Mouse (Mus musculus) ovary, postnatal 14 days (tissue): ENCODE data around the gene Alcam.

Experiments used
- DNase-seq: peaks from one replicate; pipeline ENCODE4 v3.0.0; 2022; ENCODE audit warnings: low spot score

The Alcam gene

DNA sequence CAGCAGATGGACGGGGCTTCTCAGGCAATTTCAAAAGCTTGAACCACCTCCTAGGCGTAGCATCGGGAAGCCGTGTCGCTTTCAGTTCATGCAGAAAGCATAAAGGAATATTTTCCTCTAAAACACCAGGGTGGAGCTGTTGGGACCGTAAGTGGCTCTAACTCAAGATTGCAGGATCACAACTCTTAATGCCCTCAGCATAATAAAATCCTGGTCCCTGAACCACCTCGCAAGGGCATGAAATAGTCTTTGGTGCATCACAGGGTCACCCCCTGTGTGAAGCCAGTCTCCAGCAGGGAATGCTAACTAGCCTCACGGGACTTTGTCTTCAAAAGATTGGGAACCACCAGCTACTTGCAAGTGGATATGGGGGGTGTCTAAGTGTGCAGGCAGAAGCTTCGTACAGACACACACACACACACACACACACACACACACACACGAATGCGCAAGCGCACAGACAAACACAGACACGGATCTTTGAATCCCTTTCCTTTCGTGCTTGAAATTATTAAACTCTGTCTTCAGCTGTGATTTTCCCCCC is at the start of gene Alcam:
TSS of gene Alcam (minus strand) at position 104 of the 544 bp plus-strand sequence.
- peak; percentile 29 for DNase-seq

DNA sequence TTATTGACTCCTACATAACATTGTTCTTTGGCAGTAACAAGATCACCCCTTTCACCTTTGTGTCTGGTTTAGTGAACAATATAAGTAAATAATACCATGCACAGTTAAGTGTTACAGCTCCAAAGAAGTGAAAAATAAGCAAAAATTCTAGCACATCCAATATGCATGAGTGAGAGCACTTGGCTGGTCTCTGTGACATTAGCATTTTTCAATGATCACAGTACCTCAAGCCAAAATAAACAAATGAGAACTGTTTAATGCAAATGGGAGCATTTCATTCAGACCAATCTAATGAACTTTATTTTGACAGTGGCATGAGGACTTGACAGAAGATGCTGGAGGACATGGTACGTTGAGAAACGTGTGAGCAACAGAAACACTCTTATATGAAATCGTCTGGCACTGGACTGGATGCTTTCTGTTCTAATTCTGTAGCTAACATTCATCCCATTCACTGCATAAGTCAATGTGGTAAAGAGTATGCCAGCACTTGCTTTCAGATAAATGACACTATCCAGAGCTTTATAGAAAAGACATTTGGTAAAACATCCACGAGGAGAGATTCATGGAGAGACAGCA is 45.0 kb upstream of the Alcam start:
- no peak for DNase-seq

DNA sequence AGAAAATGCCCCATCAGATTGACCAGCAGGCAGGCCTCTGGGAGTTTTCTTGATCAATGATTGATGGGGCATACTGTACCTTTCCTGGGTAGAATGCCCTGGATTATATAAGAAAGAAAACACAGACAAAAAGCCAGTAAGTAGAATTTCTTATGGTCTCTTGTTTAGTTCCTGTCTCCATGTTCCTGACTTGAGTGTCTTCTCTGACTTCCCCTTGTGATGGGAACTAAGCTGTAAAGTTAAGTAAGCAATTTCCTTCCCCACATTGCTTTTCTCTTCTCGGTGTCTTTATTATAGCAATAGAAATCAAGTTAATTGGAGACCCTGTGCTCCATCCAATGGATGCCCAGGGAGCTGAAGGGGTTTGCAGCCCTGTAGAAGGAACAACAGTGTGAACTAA is 36.7 kb upstream of the Alcam start:
- DNase-seq, result no peak

DNA sequence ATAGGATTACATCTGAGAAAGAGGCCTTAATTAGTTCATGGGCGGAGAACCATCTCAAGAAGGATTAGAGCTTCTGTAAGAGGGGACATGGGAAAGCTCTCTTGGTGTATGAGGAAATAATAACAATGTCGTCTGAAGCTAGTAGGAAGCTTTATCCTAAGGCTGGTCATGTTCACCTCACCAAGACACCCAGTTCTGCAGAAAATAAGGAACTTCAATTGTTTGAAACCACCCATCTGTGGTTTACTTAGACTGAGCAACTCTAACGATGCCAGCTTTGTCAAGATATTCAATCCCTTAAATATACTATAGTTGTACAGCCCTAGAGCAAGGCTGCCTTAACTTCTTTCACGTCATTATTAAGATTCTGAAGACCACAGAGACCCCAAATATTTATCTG is 20.4 kb upstream of the Alcam start:
- no peak for DNase-seq

DNA sequence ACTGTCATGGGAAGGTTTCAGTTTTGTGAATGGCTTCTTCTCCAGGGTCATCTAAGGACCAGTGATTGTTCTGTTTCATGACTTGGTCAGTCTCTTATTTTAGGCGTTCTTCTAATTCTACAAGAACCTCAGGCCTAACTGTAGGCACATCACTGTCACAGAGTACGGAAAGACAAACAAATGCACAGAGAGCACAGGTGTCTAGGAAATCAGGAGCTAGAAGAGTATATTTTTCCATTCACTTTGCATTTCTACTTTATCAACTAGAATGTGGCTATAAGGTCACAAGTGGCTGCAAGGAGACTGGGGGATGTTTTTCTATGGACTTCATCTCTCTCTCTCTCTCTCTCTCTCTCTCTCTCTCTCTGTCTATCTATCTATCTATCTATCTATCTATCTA is 19.2 kb upstream of the Alcam start:
- DNase-seq, result no peak

DNA sequence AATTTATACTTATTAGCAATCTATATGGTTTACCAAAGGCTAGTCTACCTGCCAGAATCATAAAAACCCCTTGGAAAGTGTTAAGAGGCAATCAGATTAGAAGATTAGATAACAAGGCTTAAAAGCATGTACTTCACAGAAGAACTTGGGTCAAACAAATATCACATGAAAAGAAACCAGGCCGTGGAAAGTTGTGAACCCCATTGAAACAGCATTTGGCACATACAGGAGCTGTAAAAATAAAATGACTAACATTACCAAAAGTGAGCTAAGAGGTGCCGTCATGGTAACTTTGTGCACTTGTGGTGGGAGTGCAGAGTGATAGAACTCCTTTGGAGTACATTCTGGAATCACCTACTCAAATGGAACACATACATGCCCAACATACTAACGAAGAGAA is 18.8 kb upstream of the Alcam start:
- no peak for DNase-seq

DNA sequence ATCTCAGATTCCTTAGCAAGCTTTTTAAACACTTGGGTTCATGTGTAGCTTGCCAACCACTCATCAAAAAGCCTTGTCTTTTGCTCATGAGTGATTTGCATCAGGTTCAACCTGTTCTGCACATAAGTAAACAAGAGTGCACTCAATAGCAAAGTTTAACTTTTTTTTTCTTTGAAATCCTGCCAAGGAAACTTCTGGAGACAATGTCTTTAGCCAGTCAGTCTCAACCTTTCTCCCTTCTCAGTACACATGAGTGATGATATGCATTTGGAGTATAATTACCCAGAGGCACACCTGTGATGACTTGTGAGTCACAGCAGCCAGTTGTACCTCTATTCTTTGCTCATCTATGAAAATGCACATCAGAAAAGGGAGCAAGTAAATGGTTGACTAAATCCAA is 18.2 kb upstream of the Alcam start:
- DNase-seq, result no peak

DNA sequence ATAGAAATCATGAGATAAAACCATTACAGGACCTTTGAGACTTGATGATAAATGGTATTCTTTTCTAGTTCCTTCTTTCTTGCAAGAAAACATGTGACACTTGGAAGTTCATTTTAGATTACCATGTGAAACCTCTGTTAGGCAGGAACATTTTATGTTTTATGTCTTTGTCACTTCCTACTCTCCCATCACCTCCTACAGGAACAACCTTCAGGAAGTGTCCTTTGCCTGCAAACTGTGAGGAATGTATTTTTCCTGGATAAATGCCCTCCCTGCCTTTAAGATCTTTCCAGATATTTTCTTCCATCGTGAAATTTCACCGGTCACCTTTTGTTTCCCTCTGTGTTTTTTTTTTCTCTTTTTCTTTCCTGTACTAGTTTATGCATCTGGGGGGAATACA is 17.0 kb upstream of the Alcam start:
- DNase-seq, result no peak

DNA sequence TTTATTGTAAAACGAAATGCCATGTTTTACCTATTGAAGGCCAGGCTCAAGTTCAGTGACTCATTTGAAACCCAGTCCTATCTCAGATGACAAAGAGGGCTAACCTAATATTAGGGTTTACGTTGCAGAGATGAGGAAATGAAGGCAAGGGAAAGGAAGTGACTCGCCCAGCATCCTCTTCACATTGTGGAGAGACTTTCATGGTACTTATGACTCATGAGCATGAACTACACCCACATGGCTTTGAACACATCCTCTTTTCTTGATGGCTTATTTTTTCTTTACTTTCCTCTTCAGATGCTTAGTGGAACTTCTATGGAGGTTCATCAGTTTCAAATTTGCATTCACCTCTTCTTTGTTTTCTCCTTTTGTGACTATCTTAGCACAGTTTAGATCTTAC is 16.4 kb upstream of the Alcam start:
- DNase-seq, result no peak

DNA sequence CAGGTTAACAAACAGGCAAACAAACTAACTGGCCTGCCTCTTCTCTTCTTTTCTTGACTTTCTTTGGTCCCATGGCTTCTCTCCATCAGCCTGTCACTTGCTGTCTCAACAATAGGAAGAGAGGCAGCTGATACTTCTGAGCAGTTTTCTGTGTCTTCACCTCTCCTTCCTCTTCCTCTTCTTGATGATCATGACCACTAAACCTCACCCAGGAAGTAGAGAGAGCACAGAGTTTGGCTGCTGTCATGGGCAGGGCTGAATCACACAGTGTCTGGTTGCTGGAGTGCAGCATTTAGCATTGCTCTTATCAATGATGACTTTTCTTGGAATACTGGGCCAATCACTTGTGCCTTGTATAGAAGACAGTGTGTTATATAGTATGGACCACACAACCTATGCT is 14.6 kb upstream of the Alcam start:
- DNase-seq, result no peak

DNA sequence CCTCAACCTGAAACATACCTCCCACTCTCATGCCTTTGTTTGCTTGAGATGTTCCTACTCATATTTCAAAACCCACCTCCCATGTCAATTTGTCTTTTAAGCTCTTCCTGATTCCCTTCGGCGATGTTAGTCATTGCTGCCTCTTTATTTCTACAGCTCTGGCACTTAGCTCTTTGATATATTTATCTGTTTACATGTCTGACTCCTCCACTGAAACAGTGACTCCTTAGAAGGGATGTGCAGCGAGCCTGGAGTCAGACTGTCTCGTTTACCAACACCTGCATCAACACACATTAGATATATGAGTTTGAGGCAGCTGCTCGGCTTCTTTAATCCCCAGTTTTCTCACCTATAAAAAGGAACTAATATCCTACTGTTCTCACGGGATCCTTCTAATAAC is 12.9 kb upstream of the Alcam start:
- DNase-seq, result no peak

DNA sequence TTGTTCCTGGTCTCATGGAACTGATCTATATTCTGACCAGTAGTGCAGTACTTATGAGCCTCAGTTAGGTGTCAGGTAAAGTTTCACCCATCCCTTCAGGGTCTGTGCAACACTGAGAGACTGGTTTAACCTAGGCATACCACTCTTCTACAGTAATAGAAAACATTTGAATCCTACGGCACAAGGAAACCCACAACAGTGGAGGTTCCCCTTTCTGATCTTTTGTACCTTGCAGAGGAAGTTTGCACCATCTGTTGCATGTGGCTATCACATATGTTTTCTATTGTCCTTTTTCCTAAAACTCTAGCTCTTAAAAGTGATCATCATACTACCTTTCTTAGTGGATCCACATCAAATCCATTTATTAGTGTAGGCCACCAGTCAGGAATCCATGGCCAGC is 10.7 kb upstream of the Alcam start:
- DNase-seq, result no peak

DNA sequence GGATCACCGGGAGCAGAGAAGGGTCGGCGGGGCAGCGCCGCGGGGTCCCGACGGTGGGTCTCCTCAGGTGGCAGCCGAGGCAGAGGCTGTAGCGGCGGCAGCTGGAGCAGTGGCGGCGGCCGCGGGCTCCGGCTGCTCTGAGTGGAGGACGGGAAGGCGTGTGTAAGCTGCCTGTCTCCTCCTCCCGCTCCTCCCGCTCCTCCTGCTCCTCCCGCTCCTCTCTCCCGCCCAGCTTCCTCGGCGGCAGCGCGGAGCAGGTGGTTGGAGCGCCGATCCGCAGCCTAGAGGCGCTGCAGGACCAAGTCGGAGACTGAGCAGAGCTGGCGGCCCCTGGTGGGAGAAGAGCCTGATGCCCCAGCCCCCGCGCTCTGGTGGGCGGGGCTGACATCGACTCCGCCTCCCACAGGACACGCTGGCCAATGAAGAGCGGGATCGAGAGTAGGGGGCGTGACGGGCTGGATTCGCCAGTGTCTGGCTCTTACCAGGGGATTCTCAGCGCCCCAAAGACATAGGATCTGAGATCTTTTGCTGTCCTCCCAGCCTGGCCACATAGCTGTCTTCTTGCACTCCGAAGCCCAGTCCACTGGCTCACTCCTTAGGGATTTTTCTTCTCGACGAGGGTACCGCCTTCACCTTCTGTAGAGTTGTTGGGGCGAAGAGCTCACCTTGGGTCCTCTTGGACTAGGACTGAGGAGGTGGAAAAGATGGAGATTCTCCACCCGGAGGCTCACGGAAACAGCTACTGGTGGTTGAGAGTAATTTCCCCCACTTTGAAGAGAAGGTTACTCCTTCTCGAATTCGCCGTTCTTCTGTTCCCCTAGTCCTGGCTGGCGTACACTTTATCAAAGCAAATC is 785 bp downstream of the Alcam start:
- peak; percentile 92 for DNase-seq

DNA sequence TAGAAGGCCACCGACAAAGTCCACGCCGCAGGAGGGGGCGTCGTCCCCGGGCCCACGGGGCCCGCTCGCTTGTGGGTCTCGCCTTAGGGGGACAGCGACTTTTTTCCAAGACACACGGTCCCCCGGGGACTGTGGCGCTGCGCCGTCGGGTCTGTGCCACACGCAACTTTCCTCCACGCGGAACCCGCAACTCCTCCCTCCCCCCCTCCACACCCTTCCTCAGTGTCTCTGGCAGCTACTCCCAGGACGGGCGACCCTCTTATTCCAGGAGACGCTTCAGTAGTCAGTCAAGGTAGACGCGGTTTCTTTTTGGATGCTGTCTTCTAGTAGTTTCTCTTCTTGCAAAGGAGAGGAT is 1.4 kb downstream of the Alcam start:
- no peak for DNase-seq

DNA sequence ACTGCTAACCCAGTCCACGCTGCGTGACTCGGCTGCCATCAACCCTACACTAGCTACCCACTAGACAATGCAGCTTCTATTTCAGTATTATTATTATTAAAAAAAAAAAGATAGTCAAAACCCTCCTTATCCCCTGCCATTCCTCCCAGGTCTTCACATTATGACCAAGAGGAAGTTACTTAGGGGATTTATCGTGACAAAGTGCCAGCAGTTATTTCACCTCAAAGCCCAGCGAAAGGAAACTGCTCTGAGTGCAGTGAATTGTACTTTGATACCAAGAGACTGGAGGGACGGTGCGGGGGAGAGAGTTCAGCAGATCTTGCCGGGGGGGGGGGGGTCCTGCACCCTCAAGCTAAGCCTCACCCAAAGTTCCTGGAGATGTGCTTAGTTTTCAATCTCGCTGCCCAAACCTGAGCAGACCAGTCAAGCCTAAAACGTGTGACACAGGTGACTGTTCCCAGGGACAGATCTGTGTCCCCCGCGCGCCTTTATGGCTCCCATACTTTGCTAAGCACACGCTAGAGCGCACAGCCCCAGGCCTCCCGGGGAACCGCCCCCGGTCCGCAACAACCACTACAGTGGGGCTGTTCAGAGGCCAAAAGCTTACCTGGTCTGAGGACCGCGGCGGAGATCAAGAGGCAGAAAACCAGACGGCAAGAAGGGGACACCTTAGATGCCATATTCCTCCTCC is 1.9 kb downstream of the Alcam start:
- no peak for DNase-seq

DNA sequence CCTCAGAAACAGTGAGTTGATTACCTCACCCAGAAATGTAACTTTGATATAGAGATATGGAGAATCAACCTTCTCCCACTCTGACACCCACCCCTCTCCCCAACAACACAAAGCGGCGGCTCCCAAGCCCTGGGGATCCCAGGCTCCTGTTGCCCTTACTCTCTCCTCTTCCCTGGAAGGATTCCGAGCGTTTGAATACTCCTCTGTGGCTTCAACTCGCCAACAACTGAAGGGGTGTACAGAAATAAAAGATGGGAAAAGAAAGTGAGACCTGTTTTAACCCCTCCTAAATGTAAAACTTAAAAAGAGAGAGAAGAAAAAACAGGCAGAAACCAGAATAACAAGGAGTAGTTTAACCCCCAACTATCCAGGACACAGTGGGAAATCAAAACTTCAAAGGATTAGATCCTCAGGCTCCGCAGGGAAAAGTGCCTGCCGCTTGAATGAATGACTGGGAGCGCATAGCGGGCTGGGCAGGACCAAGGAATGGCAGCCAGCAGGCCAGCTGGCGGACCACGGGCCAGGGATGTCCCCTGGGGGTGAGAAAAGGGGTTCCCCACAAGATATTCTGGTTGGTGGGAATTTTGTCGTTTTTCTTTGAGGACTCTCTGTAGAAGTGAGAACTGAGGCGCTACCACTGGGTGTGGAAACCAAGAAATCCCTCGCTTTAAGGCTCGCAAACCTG is 2.6 kb downstream of the Alcam start:
- DNase-seq, result no peak

DNA sequence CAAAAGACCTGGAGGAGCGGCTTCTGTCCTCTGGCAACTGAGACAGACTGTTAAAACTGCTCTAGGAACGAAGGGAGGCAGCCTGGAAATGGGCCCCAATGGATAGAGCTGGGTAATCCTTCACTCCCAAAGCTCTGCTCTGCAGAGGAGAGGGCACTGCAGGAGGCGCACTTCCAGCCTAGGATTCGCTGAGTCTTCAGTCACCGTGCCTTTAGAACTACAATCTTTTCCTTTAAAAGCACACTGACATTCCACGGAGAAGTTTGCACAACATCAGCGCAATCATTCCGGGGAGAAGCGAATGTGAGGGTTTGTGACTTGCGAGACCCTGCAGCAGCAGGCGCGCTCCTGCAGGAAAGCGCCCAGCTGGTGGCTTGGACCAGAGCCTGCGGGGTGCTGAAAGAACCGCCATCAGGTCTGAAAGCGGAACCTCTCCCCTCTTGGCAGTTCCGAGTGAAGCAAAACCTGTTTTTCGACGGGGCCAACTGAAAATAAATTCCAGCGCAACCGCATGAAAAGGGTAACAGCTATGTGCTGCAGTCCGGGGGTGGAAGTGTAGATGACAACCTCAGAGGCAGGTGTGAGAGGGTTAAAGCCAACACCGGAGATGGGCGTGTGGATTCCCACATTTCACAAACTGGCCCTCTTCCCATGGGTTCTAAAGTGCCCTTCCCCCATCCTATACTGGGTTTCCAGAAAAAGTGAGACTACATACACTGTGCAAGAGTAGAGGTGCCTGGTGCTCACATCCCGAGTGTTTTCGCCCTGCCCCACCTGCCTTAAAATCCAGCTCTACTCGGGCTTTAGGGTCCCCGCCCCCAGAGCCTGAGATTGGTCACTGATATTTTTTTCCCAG is 3.4 kb downstream of the Alcam start:
- DNase-seq, result no peak

DNA sequence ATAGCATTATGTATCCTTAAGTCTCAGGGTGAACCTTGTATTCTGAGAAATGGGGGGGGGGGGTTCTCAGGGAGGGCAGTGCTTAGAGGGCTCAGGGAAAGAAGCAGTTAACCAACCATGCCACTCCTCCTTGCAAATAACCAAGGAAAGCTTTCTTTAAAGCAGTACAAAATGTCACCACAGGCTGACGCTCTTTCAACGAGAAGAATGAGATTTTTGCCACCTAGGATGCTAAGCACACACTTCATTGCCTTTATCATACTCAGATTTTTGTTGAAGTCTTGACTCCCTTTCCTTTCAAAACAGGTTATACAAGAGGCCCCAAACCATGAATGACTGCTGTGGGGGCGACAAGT is 4.0 kb downstream of the Alcam start:
- no peak for DNase-seq

DNA sequence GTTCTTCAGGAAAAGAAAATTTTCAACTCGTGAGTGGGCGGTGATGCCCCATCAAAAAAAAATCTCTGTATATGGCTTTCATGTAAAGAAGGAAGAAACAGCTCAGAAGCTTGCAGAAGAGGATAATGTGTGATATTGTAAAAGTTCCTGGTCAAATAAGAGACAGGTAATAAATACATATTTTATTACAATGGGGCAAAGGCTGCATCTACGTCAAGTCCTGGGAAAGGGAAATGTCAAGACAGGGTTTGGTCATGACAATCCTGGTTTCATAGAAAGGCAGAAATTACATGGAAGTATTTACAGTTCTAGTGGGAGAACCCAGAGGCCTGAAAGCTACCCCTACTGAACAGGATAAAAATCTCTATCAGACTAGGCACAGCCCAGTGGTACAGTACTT is 7.9 kb downstream of the Alcam start:
- no peak for DNase-seq

DNA sequence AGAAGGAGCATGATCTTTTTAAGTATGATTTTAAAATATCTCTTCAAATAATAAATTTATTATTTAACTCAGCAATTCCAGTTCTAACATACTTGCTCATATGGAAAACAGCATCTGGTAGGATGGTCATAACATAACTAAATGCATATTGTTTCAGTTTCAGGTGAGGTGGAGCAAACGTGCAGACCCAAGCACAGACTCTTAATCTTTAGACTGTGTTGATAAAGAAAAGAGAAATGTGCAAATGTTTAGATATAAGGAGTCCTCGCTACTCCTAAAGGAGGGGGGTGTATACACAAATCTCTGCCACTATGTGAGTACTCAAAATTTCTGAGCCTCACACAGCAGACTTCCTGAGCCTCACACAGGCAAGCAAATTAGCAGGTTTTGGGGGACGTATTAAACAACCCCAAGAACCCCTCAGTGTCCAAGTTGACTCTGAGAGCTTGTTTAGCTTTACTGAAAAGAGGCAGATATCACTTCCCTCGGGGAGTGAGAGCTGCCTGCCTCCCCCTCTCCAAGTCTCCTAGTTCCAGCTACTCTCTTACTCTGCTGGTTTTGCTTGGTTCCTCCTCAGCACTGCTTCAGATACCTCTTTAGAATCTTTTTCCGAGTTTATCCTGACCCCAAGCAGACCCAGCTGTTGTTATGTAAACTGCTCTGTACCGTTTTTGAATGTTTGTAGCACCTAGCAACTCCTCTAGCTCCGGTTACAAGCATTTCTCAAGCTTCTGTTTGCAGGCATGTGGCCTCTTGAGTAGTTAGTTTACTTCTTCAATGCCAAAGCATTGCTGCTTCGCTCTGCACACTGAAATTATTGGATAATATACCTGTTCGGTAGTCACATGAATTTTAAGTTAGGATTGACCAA is 10.0 kb downstream of the Alcam start:
- no peak for DNase-seq

DNA sequence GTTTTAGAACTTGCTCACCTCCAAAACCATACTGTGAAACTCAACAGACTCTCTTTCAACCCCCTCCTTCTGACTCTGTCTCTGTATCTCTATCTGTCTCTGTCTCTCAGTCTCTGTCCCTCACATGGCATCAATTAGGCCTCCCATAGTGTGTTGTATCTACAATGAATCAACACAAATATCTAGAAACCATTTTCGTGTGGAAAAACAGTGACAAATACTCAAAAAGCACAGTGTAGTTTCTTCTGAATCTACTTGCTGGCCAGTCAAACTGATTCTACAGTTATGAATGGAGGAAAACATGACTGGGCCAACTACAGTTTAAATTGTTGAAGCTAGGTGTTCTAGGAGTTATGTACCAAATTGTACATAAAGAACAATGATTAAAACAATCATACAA is 10.8 kb downstream of the Alcam start:
- no peak for DNase-seq
